Mouse (Mus musculus): ENCODE results near the gene Slc35e4.
"Not testable (repeated sequence)": the region's sequence is repeated elsewhere in the genome, so short reads cannot be mapped to it uniquely, and the experiment has no call there.

Gene Slc35e4

DNA sequence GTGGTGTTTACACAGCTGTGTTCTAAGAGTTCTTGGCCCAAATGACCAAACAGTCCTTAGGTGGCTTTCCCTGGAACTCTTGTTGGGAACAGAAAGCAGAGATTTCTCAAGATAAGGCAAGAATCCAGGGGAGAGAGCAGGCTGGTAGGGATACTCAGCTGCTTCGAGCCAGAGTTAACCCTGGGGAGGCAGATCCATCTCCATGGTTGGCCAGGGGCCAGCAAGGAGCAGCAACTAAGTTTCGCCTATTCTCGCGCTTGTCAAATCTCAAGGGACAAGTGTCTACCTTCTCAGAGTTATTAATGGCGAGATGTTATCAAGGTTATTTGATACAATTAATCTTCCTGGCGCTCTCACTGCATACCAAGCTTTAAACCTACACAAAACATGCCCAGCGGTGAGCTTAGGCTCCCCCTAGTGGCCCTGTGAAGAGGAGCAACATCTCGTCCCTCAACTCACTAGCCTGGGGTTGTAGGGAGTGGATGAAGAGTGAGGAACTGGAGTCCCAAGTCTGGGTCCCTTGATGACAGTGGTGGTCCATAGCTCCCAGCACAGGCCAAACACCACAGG is 6.9 kb upstream of the Slc35e4 start:
- in situ Hi-C loops (cut with MboI; ENCODE audit: low pct_unique_long_range_greater_than_20kb in 1 of 2, low sequenced_read_pairs in 2 of 2, unreplicated experiment in 1 of 2), result no loop called here

DNA sequence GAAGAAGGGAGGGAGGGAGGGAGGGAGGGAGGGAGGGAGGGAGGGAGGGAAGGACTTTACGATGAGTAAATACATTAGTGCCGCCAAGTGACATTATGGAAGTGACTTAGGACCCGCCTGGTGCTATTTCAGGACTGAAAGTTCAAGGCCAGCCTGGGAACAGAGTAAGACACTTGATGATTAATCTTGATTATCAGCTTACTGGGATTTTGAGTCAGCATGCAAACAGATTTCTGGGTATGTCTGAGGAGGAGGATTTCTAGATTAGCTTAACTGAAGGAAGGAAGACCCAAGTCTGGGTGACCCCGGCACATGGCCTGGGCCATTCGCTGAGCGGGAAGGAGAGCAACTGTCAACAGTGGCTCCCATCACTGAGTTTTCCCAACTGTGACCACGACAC is 6.0 kb upstream of the Slc35e4 start:
- in situ Hi-C loops (cut with MboI; ENCODE audit: low pct_unique_long_range_greater_than_20kb in 1 of 2, low sequenced_read_pairs in 2 of 2, unreplicated experiment in 1 of 2), result no loop called here

DNA sequence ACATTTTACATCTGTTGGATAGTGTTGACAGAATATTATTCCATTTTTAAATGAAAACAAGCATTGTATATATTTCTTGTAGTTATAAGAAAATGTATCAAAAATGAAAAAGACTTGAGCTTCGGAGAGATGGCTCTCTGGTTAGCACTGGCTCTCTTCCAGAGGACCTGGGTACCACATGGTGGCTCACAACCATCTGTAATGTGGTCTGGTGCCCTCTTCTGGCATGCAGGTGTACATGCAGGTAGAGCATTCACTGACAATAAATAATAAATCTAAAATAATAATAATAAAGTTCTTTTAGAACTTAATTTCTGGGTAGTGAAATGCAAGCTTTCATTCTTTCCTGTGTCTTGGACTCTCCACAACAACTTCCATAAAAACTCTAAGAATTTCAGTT is 4.3 kb upstream of the Slc35e4 start:
- in situ Hi-C loops (cut with MboI; ENCODE audit: low pct_unique_long_range_greater_than_20kb in 1 of 2, low sequenced_read_pairs in 2 of 2, unreplicated experiment in 1 of 2), result no loop called here

DNA sequence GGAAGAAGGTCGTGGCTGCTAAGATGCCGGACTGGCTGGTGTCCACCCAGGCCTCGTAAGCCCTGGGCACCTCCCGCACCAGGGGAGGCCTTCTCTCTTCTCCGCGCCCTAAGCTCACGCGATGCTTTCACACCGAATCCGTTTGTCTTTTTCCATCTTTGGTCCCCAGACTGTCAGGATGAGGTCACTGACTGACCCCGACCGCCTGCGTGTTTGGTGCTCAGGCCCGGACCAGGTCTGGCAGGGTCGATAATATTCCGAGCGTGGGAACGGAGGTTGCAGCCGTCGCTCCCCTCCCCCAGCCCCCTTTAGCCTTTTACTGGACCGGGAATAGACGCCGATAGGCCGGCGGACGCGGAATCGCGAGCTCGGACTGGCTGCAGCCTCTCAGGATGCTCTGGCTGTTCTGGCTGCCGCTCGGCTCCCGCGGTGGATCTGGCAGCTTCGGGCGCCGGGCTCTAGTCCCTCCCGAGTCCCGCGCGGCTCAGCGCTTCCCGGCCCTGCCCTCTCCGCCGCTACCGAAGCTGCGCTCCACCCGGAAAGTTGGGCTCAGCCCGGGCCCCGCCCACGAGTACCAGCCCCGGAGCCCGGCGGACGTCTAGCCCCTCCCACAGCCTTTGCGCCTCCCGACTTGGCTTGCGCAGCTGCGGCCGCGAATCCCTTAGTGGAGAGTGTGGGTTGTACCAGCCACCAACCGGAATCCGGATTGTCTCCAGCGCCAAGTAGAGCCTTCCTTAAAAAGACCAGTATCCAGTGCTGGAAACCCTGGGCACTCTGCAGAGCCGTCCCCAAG is 952 bp downstream of the Slc35e4 start:
- in situ Hi-C loops (cut with MboI; ENCODE audit: low pct_unique_long_range_greater_than_20kb in 1 of 2, low sequenced_read_pairs in 2 of 2, unreplicated experiment in 1 of 2), result no loop called here

DNA sequence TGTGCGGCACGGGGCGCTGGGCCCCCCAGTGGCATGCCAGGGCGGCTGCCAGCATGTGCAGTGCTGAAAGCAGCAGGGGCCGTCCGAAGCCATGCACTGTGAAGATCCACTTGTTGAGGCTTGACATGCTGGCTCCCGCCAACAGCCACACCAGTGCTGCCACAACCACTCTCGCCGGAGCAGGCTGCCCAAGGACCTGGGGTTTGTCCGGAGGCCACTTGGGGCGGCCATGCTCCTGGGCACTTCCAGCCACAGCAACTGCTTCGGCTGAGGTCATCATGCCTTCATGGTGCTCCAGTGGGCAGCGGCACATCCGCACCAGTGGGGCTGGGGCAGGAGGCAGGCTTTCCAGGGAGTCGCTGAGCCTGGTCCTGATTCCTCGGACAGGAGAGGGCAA is 1.6 kb downstream of the Slc35e4 start:
- in situ Hi-C loops (cut with MboI; ENCODE audit: low pct_unique_long_range_greater_than_20kb in 1 of 2, low sequenced_read_pairs in 2 of 2, unreplicated experiment in 1 of 2), result no loop called here

DNA sequence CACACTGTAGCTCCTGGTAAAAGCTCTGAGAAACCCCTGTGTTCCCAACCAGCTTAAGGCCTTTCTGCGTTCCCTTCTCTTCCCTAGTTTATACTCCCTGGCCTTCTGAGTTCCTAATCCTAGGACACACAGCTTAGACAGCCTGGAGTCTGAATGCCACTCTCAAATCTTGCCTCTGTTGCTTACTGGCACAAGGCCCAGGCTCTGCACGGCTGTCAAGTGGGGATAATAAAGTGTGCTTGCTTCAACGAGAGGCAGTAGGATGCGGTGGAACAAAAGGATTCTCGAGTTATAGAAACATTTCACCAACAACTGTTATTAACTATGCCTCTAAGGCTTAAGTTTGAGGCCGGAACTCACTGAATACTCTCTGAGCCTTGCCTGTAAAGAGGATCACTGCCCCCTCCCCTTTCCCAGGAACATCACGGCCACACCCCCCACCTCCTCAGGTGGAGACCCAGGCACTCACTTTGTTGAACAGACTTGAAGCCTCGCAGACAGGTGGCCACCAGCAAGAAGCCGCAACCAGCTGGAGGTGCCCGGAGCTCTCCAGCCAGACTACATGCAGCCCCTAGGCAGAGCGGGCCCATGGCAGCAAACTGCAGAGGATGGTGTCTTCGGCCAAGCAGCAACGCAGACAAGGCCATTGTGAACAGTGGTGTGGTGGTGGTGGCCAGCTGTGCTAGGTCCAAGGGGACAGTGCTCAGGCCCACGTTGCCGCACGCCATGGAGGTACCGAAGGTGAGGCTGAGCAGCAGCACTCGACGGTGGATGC is 2.2 kb downstream of the Slc35e4 start:
- in situ Hi-C loops (cut with MboI; ENCODE audit: low pct_unique_long_range_greater_than_20kb in 1 of 2, low sequenced_read_pairs in 2 of 2, unreplicated experiment in 1 of 2), result no loop called here

DNA sequence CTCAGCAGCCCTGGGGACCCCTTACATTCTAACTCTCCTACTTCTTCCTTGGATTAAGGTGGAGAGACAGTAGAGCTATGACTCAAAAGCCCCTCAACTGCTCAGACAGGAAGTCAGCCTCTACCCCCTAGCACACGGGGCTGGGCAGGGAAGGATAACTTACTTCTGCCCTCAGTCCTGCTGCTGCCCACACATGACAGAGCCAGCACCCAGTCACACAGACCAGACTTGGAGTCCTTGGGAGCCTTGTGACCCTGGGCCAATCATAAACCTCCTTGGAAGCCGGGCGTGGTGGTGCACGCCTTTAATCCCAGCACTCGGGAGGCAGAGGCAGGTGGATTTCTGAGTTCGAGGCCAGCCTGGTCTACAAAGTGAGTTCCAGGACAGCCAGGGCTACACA is 3.0 kb downstream of the Slc35e4 start:
- in situ Hi-C loops (cut with MboI; ENCODE audit: low pct_unique_long_range_greater_than_20kb in 1 of 2, low sequenced_read_pairs in 2 of 2, unreplicated experiment in 1 of 2), result not testable (repeated sequence)

DNA sequence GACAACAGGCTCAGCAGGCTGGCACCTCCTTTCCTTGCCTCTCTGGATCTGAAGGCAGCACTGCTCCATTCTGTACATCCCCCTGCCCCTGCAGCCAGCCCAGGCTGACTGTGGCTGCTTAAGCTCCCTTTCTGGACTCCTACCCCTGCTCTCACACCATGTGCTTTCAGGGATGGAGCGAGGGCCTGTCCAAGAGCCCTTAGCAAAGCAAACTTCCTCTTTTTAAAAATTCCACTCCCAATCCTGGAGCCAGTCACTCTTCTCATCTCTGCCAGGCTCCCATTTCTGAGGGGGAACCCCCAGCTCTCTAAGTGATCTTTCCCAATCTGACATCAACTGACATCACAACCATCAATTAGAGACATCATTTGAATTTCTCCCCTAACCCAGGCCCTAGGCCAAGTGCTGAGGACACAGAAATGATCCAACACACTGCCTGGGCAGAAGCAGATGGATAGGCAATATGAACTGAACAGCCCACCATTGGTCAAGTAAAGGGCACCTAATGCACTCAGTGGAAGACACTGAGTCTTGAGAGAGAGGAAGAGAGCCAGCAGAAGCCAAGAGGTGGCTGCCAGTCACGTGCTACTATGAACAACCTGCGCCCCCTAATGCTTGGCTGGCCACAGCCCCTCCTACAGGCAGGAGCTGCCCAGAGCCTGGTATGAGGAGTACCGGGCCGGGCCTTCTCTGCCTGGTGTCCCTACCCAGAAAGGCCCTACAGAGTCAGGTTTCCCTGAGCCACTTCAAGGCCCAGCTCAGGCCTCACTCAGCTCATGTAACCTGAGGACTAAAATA is 3.8 kb downstream of the Slc35e4 start:
- in situ Hi-C loops (cut with MboI; ENCODE audit: low pct_unique_long_range_greater_than_20kb in 1 of 2, low sequenced_read_pairs in 2 of 2, unreplicated experiment in 1 of 2), result no loop called here

DNA sequence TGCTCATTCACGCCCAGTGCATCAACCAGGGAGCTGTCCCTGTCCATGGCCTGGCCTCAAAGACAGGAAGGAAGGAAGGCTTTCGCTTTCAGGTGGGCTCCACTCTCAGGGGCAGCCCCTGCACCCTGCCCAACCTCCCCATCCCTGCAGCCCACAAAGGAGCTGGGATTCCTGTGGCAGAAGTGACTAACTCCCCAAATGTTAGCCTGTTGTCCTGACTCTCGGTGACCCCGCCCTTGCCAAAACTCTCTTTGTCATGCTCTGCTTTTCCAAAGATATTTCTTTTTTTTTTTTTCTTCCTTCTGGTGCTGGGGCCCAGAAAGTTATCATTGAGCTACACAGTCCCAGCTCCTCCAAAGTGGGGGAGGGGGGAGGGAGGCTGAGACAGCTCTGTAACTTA is 5.2 kb downstream of the Slc35e4 start:
- in situ Hi-C loops (cut with MboI; ENCODE audit: low pct_unique_long_range_greater_than_20kb in 1 of 2, low sequenced_read_pairs in 2 of 2, unreplicated experiment in 1 of 2), result no loop called here

DNA sequence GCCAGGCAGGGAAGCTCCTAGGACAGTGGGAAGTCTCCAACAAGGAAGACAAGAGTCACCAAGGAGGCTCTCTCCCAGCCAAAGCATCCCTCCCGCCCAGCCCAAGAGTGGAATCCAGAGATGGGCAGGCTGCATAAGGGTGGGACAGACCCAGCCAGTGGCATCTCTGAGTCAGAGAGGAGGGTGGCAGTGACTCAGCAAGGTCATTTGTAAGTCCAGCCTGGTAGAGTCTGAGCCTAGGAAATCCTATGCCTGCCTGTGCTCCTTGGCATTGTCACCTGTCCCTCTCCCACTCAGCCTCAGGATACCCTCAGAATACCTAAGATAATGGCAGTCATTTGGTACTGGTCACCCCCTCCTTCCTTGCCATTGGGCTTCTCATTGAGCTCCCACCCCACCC is 9.0 kb downstream of the Slc35e4 start:
- in situ Hi-C loops (cut with MboI; ENCODE audit: low pct_unique_long_range_greater_than_20kb in 1 of 2, low sequenced_read_pairs in 2 of 2, unreplicated experiment in 1 of 2), result no loop called here

DNA sequence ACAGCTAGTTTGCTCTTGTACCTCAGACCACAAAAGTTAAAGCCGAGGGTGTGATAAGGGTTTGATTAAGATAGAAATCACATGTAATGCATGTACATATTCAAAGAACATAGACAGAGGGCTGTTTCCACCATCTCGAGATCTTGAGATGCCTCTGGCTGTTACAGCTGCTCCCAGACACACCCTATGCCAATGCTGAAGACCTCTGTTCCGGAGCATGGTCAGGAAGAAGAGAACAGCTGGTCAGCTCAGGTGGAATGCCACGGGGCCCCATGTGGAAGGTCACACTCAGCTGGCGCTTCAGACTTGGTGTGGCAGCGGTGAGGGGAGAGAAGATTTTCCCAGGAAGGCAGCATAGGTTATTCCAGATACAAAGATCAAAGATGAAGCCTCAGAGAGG is 9.8 kb downstream of the Slc35e4 start:
- in situ Hi-C loops (cut with MboI; ENCODE audit: low pct_unique_long_range_greater_than_20kb in 1 of 2, low sequenced_read_pairs in 2 of 2, unreplicated experiment in 1 of 2), result no loop called here

DNA sequence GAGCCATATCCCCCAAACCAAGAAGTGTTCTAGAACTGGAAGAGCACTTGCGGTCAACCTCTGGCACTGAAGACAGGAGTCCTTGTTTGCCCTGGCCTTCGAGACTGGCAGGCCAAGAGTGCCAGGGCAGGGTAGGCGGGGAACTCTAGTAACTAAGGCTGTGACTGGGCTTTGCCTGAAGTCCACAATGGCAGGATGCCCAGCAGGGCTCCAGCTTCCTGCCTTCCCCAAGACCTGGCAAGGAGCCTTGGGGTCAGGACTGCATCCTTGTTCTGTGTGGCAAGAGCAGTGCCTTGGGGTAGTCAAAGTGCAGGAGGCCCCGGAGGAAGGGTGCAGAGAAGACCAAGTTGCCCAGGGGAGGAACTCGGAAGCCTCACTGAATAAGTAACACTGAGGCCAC is 11.4 kb downstream of the Slc35e4 start:
- in situ Hi-C loops (cut with MboI; ENCODE audit: low pct_unique_long_range_greater_than_20kb in 1 of 2, low sequenced_read_pairs in 2 of 2, unreplicated experiment in 1 of 2), result no loop called here

DNA sequence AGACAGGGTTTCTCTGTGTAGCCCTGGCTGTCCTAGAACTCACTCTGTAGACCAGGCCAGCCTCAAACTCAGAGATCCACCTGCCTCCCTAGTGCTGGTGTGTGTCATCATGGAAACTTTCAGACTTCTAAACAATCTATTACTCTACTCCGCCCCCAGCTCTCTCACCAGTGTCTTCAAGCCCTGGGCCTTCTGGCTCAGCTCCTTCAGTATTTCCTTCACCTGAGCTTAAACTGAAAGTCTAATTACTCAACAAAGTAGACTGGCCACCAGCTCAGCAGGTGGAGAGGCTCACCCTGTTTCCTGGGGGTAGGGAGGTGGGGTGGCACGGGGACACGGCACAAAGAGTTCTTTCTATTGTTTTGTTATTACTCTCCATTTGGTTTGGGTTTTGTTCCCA is 11.9 kb downstream of the Slc35e4 start:
- in situ Hi-C loops (cut with MboI; ENCODE audit: low pct_unique_long_range_greater_than_20kb in 1 of 2, low sequenced_read_pairs in 2 of 2, unreplicated experiment in 1 of 2), result no loop called here

DNA sequence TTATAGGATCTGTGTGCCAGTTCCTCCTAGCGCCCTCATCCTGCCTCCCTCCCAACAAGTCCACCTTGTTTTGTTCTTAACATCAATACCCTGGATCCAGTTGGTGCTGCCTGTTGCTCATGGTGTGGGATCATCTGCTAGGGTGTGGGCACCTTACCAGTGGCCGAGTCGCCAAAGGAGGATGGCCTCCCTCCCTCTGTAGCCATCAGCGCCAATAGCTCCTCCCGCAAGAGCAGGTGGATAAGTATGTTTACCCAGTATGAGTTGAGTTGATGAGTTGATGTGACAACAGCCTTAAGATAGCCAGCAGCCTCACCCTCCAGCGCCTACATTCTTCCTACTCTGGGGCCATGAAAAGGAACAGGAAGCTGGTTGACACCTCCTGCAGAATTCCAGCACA is 14.2 kb downstream of the Slc35e4 start:
- in situ Hi-C loops (cut with MboI; ENCODE audit: low pct_unique_long_range_greater_than_20kb in 1 of 2, low sequenced_read_pairs in 2 of 2, unreplicated experiment in 1 of 2), result no loop called here

DNA sequence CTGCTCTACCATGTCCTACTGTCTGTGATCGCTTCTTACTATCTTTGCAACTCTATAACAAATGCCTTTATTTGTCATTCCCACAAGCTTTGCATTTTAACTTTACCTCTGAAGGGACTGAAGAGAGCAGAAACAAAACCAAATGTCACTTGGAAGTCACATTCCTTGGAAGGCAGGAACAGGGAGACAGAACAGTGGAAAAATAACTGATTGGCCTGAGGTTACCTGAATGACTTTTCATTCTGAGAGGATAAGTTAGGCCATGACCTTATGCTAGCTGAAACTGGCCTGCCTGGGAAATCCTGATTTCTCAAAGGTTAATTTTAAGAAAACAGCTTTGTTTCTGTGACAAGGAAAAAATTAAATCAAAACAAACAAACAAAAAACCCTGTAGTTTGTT is 18.5 kb downstream of the Slc35e4 start:
- in situ Hi-C loops (cut with MboI; ENCODE audit: low pct_unique_long_range_greater_than_20kb in 1 of 2, low sequenced_read_pairs in 2 of 2, unreplicated experiment in 1 of 2), result no loop called here

DNA sequence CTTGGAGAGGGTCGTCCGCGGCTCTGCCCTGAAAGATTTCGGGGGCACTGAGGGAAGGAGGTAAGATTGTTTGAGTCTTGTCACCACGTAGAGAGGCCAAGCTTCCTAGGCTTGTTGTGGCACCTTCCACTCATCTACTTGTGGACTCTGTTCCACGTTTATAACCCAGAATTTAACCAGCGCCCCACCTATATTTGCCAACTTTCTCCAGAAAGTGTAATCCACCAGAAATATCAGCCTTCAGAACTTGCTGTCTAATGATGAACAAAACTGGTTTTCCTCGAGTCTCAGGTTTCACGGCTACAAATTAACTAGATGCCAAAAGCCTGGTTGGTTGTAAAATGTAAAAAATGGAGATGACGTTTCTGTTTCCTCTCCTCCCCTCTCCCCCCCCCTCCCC is 19.0 kb downstream of the Slc35e4 start:
- in situ Hi-C loops (cut with MboI; ENCODE audit: low pct_unique_long_range_greater_than_20kb in 1 of 2, low sequenced_read_pairs in 2 of 2, unreplicated experiment in 1 of 2), result no loop called here

DNA sequence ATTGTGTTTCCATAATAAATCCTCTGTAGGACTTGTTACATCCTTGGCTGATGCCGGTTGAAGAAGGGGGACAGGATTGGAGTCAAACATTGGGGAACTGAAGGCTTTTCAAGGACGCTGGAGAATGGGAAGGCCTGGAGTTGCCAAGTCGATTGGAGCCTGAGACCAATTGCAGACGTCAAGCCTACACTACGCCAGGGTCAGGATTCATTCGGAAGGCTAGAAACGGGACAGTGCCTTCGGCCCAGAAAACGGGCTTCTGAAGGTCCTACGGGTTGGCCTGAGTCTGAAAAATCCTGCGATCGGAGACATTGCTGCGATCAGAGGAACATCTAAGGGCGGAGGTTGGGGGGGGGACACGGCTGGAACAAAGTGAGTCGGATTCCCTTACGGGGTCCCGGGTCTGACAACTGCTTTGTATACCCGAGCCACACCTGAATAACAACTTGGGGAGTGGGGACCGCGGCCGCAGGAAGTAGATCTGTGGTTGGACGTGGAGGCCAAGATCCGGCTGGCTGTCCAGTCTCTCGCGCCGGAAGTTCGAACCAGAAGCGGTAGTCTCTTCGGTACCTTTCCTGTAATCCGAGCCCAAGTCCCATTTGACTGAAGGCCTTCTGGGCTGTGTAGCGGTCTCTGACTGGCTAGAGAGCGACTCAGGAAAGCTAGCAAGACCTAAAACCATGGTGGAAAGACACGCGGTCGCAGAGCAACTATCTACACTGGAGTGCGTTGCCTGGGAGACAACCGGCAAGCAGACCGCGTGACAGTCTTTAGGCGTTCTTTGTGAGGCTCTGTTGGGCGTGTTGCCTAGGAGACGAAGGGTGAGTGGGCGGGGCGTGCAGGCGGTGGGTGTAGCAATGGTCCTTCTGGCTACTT is 19.8 kb downstream of the Slc35e4 start, which contains the start of the genes 4921536K21Rik and Dusp18:
Gene 4921536K21Rik (minus strand): TSS at position 693 of the 876 bp plus-strand sequence.
Gene Dusp18 (plus strand): TSS at position 835 of the 876 bp plus-strand sequence.
- in situ Hi-C loops (cut with MboI; ENCODE audit: low pct_unique_long_range_greater_than_20kb in 1 of 2, low sequenced_read_pairs in 2 of 2, unreplicated experiment in 1 of 2), result no loop called here

DNA sequence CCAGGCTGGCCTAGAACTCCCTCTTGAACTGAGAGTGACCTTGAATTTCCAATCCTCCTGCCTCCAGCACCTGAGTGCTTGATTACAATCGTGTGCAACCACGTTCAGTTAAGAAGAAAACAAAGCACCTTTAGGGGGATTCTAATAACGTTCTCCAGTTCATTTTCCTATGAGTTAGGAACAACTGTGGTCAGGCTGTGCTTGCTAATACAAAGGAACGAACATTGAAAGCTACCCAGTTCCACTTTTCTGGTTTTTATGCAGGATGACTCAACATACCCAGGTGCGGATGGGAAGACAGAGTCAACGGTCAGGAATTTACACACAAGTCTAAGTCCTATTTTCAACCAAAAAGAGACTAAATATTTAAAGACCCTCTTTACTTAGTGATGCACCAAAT is 20.5 kb downstream of the Slc35e4 start:
- in situ Hi-C loops (cut with MboI; ENCODE audit: low pct_unique_long_range_greater_than_20kb in 1 of 2, low sequenced_read_pairs in 2 of 2, unreplicated experiment in 1 of 2), result no loop called here
